Mouse (Mus musculus) embryonic facial prominence, embryonic 13.5 days (tissue): ENCODE measurements at regions not wholly inside any gene's neighbourhood (a gene's known extent, or its start where the extent isn't known, plus 50 kb on each side); places are given as distances from the start of the nearest gene placed in this dataset.

Experiments used
- ATAC-seq: fragments of 200-750 bp; cut with Nextera tagmentation; 2 replicates; pipeline ENCODE4 v1.8.0; 2017; ENCODE audit warnings: low read depth; ENCODE audit not compliant: insufficient number of reproducible peaks, insufficient read depth, low FRiP score, low TSS enrichment
- H3K27ac ChIP-seq: fragments of 300-500 bp; sonication (generic); 2 replicates; pipeline ENCODE4 v1.5.1; 2015; ENCODE audit warnings: moderate library complexity, mild to moderate bottlenecking, inconsistent platforms
- H3K27me3 ChIP-seq: fragments of 300-500 bp; sonication (generic); 2 replicates; pipeline ENCODE4 v1.6.1; 2015; ENCODE audit warnings: mild to moderate bottlenecking, inconsistent platforms
- H3K36me3 ChIP-seq: fragments of 300-500 bp; sonication (generic); 2 replicates; pipeline ENCODE4 v1.6.1; 2015; ENCODE audit warnings: mild to moderate bottlenecking, inconsistent platforms
- H3K4me1 ChIP-seq: fragments of 300-500 bp; sonication (generic); 2 replicates; pipeline ENCODE4 v1.6.1; 2015; ENCODE audit warnings: inconsistent platforms
- H3K4me2 ChIP-seq: fragments of 300-500 bp; sonication (generic); 2 replicates; pipeline ENCODE4 v1.6.1; 2015; ENCODE audit warnings: moderate library complexity, mild to moderate bottlenecking, inconsistent platforms
- H3K4me3 ChIP-seq: fragments of 300-500 bp; sonication (generic); 2 replicates; pipeline ENCODE4 v1.5.1; 2015; ENCODE audit warnings: mild to moderate bottlenecking, inconsistent platforms
- H3K9ac ChIP-seq: fragments of 300-500 bp; sonication (generic); 2 replicates; pipeline ENCODE4 v1.6.1; 2015; ENCODE audit warnings: mild to moderate bottlenecking, inconsistent platforms
- H3K9me3 ChIP-seq: fragments of 300-500 bp; sonication (generic); 2 replicates; pipeline ENCODE4 v1.6.1; 2016; ENCODE audit warnings: inconsistent platforms
- WGBS: fragments of 180-500 bp; shearing (Covaris S2); methylation state at CpG from one replicate; pipeline ENCODE4 v1.1.7; 2015; ENCODE audit warnings: mixed read lengths; 5-methylcytosine and 5-hydroxymethylcytosine counted together

- Histone ChIP-seq H3K4me2 (peak overlapping the region; percentile 46), H3K4me1 (peaks cover 52% of the 10 kb centered on the region), H3K27me3 (no peaks in the 10 kb centered on the region), H3K4me3 (peak overlapping the region; percentile 2; the same call in 1 of the 2 replicates), H3K27ac (peak overlapping the region; percentile 82), H3K9ac (no peak overlapping the region), H3K9me3 (no peaks in the 10 kb centered on the region), H3K36me3 (no peaks in the 10 kb centered on the region)
- WGBS: 11% methylated on average over 11 of the region's 11 CpGs
- ATAC-seq: no peak
These were observed 51.4 kb upstream of the Ptgfrn start for GRCm38 (mm10) chr3:101161421-101161940.
